Mouse (Mus musculus) C2C12 (cell line): ENCODE data around the gene Hmgn3.

Experiments
- CEBPB ChIP-seq: IDR thresholded peaks from one replicate; pipeline ENCODE4 v1.6.1; 2011; ENCODE audit warnings: low read depth, mild to moderate bottlenecking, control low read depth, moderate library complexity
- CTCF ChIP-seq: IDR thresholded peaks from one replicate; pipeline ENCODE4 v1.5.1; 2011; ENCODE audit not compliant: control insufficient read depth, insufficient read depth, insufficient read length
- FOSL1 ChIP-seq: IDR thresholded peaks from one replicate; pipeline ENCODE4 v1.8.0; 2011; ENCODE audit warnings: mild to moderate bottlenecking, low read length; ENCODE audit not compliant: poor library complexity, insufficient read depth, severe bottlenecking
- MAX ChIP-seq: IDR thresholded peaks from one replicate; pipeline ENCODE4 v1.6.1; 2011; ENCODE audit warnings: mild to moderate bottlenecking, control low read depth
- MYOD1 ChIP-seq: IDR thresholded peaks from one replicate; pipeline ENCODE4 v1.6.1; 2011; ENCODE audit warnings: low read depth; ENCODE audit not compliant: control insufficient read depth, insufficient read length
- USF1 ChIP-seq: IDR thresholded peaks from one replicate; pipeline ENCODE4 v1.6.1; 2011; ENCODE audit warnings: low read depth, mild to moderate bottlenecking, control low read depth, moderate library complexity

DNA sequence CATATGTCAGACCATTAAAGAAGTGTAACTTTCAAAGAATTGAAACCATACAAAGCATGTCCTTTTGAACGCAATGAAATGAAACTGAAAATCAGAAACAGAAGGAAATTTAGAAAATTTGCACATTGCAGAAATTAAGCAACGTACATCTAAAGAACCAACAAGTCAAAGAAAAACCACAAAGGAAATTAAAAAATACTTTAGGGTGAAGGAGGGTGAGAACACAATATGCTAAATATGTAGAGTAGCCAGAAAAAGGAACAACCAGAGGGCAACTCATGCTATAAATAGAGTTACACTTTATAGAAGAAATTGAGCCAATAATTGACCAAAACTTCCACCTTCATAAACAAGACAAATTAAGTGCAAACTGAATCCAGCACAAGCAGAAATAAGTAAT, 41.3 kb upstream of the Hmgn3 start:
- TF ChIP-seq CTCF (no peak), FOSL1 (no peak), CEBPB (no peak), MYOD1 (no peak), USF1 (no peak), MAX (no peak)
